Mouse (Mus musculus) intestine, embryonic 16.5 days (tissue): ENCODE measurements around the gene Tmem167b. TPM values are rescaled to one million over a fixed set of nuclear protein-coding genes. Genes with fewer than 3 reads are reported as not detected.

ENCODE experiments used
- ATAC-seq: fragments of 200-750 bp; cut with Nextera tagmentation; 2 replicates; pipeline ENCODE4 v1.8.0; 2017; ENCODE audit warnings: moderate TSS enrichment, moderate library complexity
- H3K27ac ChIP-seq: fragments of 300-500 bp; sonication (generic); 2 replicates; pipeline ENCODE4 v1.5.1; 2014; ENCODE audit warnings: mild to moderate bottlenecking, low read length
- H3K27me3 ChIP-seq: fragments of 300-500 bp; sonication (generic); replicated peaks from 2 replicates; pipeline ENCODE4 v1.6.1; 2014; ENCODE audit warnings: low read length, control low read depth, mixed read lengths; ENCODE audit not compliant: control insufficient read depth, insufficient read depth
- H3K36me3 ChIP-seq: fragments of 300-500 bp; sonication (generic); 2 replicates; pipeline ENCODE4 v1.6.1; 2014; ENCODE audit warnings: low read length, control low read depth; ENCODE audit not compliant: control insufficient read depth, insufficient read depth
- H3K4me1 ChIP-seq: fragments of 300-500 bp; sonication (generic); 2 replicates; pipeline ENCODE4 v1.6.1; 2014; ENCODE audit warnings: low read length, control low read depth, mixed read lengths; ENCODE audit not compliant: control insufficient read depth, insufficient read depth
- H3K4me2 ChIP-seq: fragments of 300-500 bp; sonication (generic); 2 replicates; pipeline ENCODE4 v1.6.1; 2014; ENCODE audit warnings: low read depth, low read length, control low read depth
- H3K4me3 ChIP-seq: fragments of 300-500 bp; sonication (generic); 2 replicates; pipeline ENCODE4 v1.5.1; 2014; ENCODE audit warnings: mild to moderate bottlenecking, low read length
- H3K9ac ChIP-seq: fragments of 300-500 bp; sonication (generic); 2 replicates; pipeline ENCODE4 v1.6.1; 2014; ENCODE audit warnings: low read depth, low read length
- H3K9me3 ChIP-seq: fragments of 300-500 bp; sonication (generic); 2 replicates; pipeline ENCODE4 v1.6.1; 2016; ENCODE audit warnings: low read length, control low read depth; ENCODE audit not compliant: control insufficient read depth
- WGBS: fragments of 180-500 bp; shearing (Covaris S2); extraction: QIAGEN DNeasy Blood & Tissue Kit; methylation state at CpG from one replicate; pipeline ENCODE4 v1.1.7; 2014; 5-methylcytosine and 5-hydroxymethylcytosine counted together
- polyA plus RNA-seq: library from polyadenylated mRNA; unstranded; fragments of >200 nt; fragmentation: Nextera tagmentation; extraction: Ambion mirVana; gene quantifications from 2 replicates; pipeline ENCODE4 v1.2.1, GENCODE M21; 2015

Tmem167b gene
- polyA plus RNA-seq, 1 experiment from 2014 or later = 34.9 TPM

DNA sequence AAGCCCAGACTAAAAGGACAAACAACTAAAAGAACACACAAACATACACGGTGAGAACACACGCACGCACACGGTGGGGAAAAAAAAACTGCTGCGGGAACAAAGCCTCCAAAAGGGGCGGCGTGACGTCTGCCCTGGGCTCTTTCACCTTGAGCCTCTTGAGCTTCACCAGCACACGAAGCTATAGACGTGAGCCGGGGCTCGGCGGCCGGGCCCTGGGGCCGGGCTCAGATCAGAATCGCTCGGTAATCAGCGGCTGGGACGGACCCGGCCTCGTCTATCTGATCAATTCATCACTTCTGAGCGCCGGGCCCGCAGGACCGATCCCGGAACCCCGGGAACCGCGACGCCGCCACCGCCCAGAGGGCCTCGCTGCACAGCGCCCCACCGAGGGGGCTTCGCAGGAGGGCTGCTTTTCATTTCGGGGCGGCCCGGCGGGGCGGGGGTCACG is 8.1 kb downstream of the Tmem167b start:
- Histone ChIP-seq H3K27me3 (no peaks in the 10 kb centered on the region), H3K27ac (peak overlapping the region; percentile 88), H3K4me2 (peak overlapping the region; percentile 79), H3K9ac (peak overlapping the region; percentile 85), H3K9me3 (no peaks in the 10 kb centered on the region), H3K36me3 (no peaks in the 10 kb centered on the region), H3K4me3 (peak overlapping the region; percentile 80), H3K4me1 (0 out of 2 replicates have a peak, but pooled peaks cover 4% of the 10 kb centered on the region)
- ATAC-seq = peak; percentile 82
- WGBS = under 1% methylated on average over 42 of the region's 42 CpGs

DNA sequence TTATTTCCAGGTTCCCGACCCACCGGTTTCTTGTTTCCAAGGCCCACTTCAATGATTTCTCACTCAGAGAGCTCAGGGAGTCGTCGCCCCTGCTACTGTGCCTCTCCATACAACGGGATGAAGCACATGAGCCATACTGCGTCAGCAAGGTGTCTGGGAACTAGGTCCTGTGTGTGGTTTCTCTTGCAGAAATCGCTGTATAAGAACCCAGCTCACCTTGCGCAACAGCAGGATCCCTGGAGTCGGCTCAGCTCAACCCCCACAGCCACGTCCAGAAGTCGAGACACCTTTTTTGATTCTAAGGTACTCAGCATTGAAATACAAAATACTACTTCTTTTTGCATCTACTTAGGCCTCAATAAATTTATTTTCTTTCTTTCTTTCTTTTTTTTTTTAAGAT is 20.0 kb downstream of the Tmem167b start:
- Histone ChIP-seq H3K4me1 (no peaks in the 10 kb centered on the region), H3K9ac (no peak overlapping the region), H3K4me3 (no peak overlapping the region), H3K4me2 (no peak overlapping the region), H3K27ac (no peak overlapping the region), H3K27me3 (no peaks in the 10 kb centered on the region), H3K36me3 (no peaks in the 10 kb centered on the region), H3K9me3 (no peaks in the 10 kb centered on the region)
- WGBS = 81% methylated on average over 11 of the region's 11 CpGs
- ATAC-seq = no peak

GRCm38 (mm10) chr3:108537303-108537702 is 25.0 kb downstream of the Tmem167b start:
- Histone ChIP-seq H3K4me3 (0 out of 2 replicates have a peak overlapping the region, but pooled peaks have one; percentile 16), H3K9me3 (no peaks in the 10 kb centered on the region), H3K4me1 (peaks cover 11% of the 10 kb centered on the region), H3K4me2 (peak overlapping the region; percentile 45), H3K36me3 (no peaks in the 10 kb centered on the region), H3K27ac (no peak overlapping the region), H3K9ac (no peak overlapping the region), H3K27me3 (peaks cover 13% of the 10 kb centered on the region)
- ATAC-seq = peak; percentile 63
- 6% methylated on average over 17 of the region's 17 CpGs for WGBS

DNA sequence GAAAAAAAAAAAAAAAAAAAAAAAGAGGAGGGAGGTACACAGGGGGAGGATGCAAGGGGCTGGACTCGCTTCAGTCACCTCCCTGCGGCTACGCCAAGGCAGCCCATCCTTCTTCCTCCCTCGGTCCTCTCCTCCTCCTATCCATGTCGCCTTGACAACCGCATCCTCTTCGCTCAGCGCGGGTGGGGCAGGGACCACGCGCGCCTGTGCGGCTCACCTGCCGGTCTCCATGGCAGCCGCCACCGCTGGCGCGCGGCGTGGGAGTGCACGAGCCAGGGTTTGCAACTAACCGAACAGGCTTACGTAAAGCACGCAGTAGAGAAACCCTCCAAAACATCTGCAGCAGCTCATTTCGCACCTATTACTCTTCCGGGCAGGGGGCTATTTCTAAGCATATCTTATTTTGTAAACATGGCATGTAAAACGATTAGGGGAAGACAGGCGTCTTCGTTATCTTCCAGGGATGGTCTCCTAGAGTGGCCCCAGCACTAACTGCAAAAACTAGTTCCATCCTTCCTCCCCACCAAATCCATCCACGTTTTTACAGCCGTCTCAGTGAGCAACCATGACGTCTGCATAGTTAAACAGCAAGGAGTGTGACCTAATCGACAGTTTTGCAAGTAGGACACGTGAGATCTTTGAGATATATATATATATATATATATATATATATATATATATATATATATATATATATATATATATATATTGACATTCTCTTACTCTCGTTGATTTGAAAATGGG is 25.6 kb downstream of the Tmem167b start, which contains the start of gene 5330417C22Rik:
5330417C22Rik (minus strand) TSS at position 20 of the 744 bp plus-strand sequence.
- no peaks in the 10 kb centered on the region for H3K36me3 ChIP-seq
- peaks cover 13% of the 10 kb centered on the region for H3K27me3 ChIP-seq
- peak within 1 kb of the TSS; percentile 61 for H3K4me2 ChIP-seq
- H3K27ac ChIP-seq = no peak within 1 kb of the TSS
- peak; percentile 49 for ATAC-seq
- 1% methylated on average over 35 of the region's 35 CpGs for WGBS
- no peaks in the 10 kb centered on the region for H3K9me3 ChIP-seq
- peaks cover 11% of the 10 kb centered on the region for H3K4me1 ChIP-seq
- H3K4me3 ChIP-seq = peak within 1 kb of the TSS; percentile 34
- H3K9ac ChIP-seq = no peak within 1 kb of the TSS

DNA sequence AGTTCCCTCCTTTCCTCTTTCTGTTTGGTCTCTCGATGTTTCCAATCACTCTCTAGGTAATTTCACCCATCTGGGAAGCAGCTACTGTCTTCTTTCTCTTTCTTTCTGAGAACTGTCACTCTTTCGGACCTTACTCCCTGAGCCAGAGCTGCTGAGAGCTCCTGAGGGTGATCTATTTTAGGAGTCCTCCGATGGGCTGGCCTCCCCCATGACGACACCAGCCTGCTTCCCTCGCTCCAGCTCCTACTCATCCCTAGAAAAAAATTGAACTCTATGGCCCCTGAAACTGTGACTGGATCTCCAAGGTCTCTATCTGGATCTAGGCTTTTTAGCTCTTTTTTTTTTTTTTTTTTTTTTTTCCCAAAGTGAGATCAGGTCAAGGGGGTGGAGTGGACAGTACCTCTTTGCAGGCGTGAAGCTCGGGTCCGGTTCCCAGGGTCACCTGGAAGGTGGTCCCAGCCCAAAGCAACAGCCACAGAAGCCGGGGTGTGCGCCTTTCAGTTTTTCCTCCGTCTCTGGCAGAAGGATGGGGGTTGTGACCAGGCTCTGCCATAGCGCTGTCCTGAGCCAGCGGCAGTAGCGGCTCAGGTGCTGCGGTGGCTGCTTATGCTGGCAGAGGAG is 26.3 kb downstream of the Tmem167b start:
- ATAC-seq = no peak; the same call in 1 of the 2 replicates
- Histone ChIP-seq H3K27ac (no peak overlapping the region), H3K4me2 (peak overlapping the region; percentile 61), H3K9ac (no peak overlapping the region), H3K4me1 (peaks cover 11% of the 10 kb centered on the region), H3K27me3 (peaks cover 13% of the 10 kb centered on the region), H3K9me3 (no peaks in the 10 kb centered on the region), H3K36me3 (no peaks in the 10 kb centered on the region), H3K4me3 (peak overlapping the region; percentile 34)
- 9% methylated on average over 15 of the region's 15 CpGs for WGBS

- no peak within 1 kb of the TSS for H3K4me2 ChIP-seq
- H3K27ac ChIP-seq = peak within 1 kb of the TSS; percentile 38; the same call in 1 of the 2 replicates
- no peak within 1 kb of the TSS for H3K4me3 ChIP-seq
Observed at GRCm38 (mm10) chr3:108533951-108534350, 28.3 kb downstream of the Tmem167b start, which contains the start of gene 1700013F07Rik. Gene 1700013F07Rik (plus strand): TSS chr3:108534150.

DNA sequence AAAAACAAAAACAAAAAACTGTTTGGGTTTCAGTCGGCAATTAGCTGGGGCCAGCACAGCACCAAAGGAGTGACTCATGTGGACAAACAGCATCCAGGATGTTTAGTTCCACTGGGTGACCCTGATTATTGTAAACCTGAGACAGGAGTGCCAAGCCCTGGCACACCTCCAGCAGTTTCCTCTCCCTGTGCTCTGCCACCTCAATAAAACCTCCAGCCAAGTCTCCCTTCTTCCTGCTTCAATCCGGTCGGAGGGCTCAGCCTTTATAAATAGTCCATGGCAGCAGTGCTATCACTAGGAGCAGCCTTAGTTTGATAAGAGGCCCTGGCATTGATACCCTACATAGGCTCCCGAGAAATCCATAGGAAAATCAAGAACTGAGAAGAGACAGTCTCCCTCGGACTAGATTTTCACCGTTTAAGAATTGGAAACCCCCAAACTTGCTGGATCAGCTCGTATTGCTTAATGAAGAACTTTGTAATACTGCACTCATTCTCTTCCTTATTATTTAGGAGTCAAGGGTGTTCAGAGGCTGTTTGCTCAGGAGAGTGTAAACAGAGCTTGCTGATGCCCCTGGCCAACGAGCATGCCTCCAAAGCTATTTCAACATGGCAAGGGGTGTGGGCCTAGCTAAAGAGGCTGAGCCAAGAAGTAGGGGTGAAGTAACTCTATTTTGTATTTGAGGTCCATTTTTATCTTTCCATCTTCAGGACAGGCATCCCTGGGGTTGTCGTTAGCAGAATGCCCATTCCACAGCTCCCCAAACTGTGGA is 29.0 kb downstream of the Tmem167b start:
- Histone ChIP-seq H3K4me2 (no peak overlapping the region), H3K4me3 (no peak overlapping the region), H3K27ac (peak overlapping the region; percentile 38), H3K9ac (no peak overlapping the region), H3K27me3 (peaks cover 13% of the 10 kb centered on the region), H3K36me3 (no peaks in the 10 kb centered on the region), H3K4me1 (peaks cover 11% of the 10 kb centered on the region), H3K9me3 (no peaks in the 10 kb centered on the region)
- WGBS = 48% methylated on average over 9 of the region's 9 CpGs
- peak; percentile 80 for ATAC-seq

More at GRCm38 (mm10) chr3:108533951-108534350, 28.3 kb downstream of the Tmem167b start, which contains the start of gene 1700013F07Rik:
- H3K9me3 ChIP-seq = no peaks in the 10 kb centered on the region
- no peak within 1 kb of the TSS for H3K9ac ChIP-seq
- no peak for ATAC-seq
- WGBS = 85% methylated on average over 6 of the region's 6 CpGs
- H3K36me3 ChIP-seq = no peaks in the 10 kb centered on the region
- H3K27me3 ChIP-seq = peaks cover 13% of the 10 kb centered on the region
- H3K4me1 ChIP-seq = peaks cover 11% of the 10 kb centered on the region

- H3K4me2 ChIP-seq = no peak overlapping the region
- H3K27me3 ChIP-seq = no peaks in the 10 kb centered on the region
- H3K27ac ChIP-seq = no peak overlapping the region
- H3K4me3 ChIP-seq = no peak overlapping the region
- 90% methylated on average over 8 of the region's 8 CpGs for WGBS
- H3K36me3 ChIP-seq = no peaks in the 10 kb centered on the region
- no peak overlapping the region for H3K9ac ChIP-seq
- ATAC-seq = no peak
- H3K4me1 ChIP-seq = peaks cover 3% of the 10 kb centered on the region; the same call in 1 of the 2 replicates
- H3K9me3 ChIP-seq = no peaks in the 10 kb centered on the region
Observed at GRCm38 (mm10) chr3:108528489-108528888, 33.8 kb downstream of the Tmem167b start.

GRCm38 (mm10) chr3:108523415-108523814 is 38.9 kb downstream of the Tmem167b start:
- no peaks in the 10 kb centered on the region for H3K9me3 ChIP-seq
- H3K36me3 ChIP-seq = no peaks in the 10 kb centered on the region
- H3K9ac ChIP-seq = no peak overlapping the region
- H3K4me1 ChIP-seq = no peaks in the 10 kb centered on the region
- H3K4me3 ChIP-seq = no peak overlapping the region
- WGBS = 86% methylated on average over 4 of the region's 4 CpGs
- no peak for ATAC-seq
- H3K4me2 ChIP-seq = no peak overlapping the region
- H3K27me3 ChIP-seq = no peaks in the 10 kb centered on the region
- no peak overlapping the region for H3K27ac ChIP-seq
